Mouse (Mus musculus) midbrain, embryonic 10.5 days (tissue): ENCODE measurements at regions not wholly inside any gene's neighbourhood (a gene's known extent, or its start where the extent isn't known, plus 50 kb on each side); places are given as distances from the start of the nearest gene placed in this dataset.

Experiments used
- DNase-seq: peaks from one replicate; pipeline ENCODE4 v3.0.0-alpha.2; 2017; ENCODE audit warnings: low spot score
- H3K27ac ChIP-seq: fragments of 300-500 bp; sonication (generic); replicated peaks from 2 replicates; pipeline ENCODE4 v1.5.1; 2016; ENCODE audit warnings: mild to moderate bottlenecking
- H3K27me3 ChIP-seq: fragments of 300-500 bp; sonication (generic); 2 replicates; pipeline ENCODE4 v1.6.1; 2016; ENCODE audit warnings: low read depth, mild to moderate bottlenecking; ENCODE audit not compliant: poor library complexity, severe bottlenecking
- H3K36me3 ChIP-seq: fragments of 300-500 bp; sonication (generic); 2 replicates; pipeline ENCODE4 v1.6.1; 2016; ENCODE audit warnings: mild to moderate bottlenecking, moderate library complexity
- H3K4me1 ChIP-seq: fragments of 300-500 bp; sonication (generic); 2 replicates; pipeline ENCODE4 v1.6.1; 2016
- H3K4me3 ChIP-seq: fragments of 300-500 bp; sonication (generic); 2 replicates; pipeline ENCODE4 v1.5.1; 2016; ENCODE audit warnings: mild to moderate bottlenecking, moderate library complexity
- H3K9me3 ChIP-seq: fragments of 300-500 bp; sonication (generic); replicated peaks from 2 replicates; pipeline ENCODE4 v1.6.1; 2016; ENCODE audit warnings: mild to moderate bottlenecking
- WGBS: fragments of 180-500 bp; shearing (Covaris S2); methylation state at CpG from one replicate; pipeline ENCODE4 v1.1.7; 2016; 5-methylcytosine and 5-hydroxymethylcytosine counted together

- H3K9me3 ChIP-seq, result no peaks in the 10 kb centered on the region
- peak; percentile 93 for DNase-seq
- peaks cover 72% of the 10 kb centered on the region for H3K27me3 ChIP-seq
- WGBS, result 2% methylated on average over 21 of the region's 21 CpGs
- no peaks in the 10 kb centered on the region for H3K36me3 ChIP-seq
- peak overlapping the region; percentile 43 for H3K4me3 ChIP-seq
- H3K4me1 ChIP-seq, result peaks cover 43% of the 10 kb centered on the region
- peak overlapping the region; percentile 69 for H3K27ac ChIP-seq
Measured at GRCm38 (mm10) chr14:120137680-120138136, 95.5 kb upstream of the Oxgr1 start.

- 68% methylated on average over 5 of the region's 5 CpGs for WGBS
- DNase-seq, result no peak
- H3K36me3 ChIP-seq, result no peaks in the 10 kb centered on the region
- no peaks in the 10 kb centered on the region for H3K9me3 ChIP-seq
- H3K27ac ChIP-seq, result no peak overlapping the region
- H3K4me3 ChIP-seq, result no peak overlapping the region
- peaks cover 80% of the 10 kb centered on the region for H3K27me3 ChIP-seq
- peaks cover 45% of the 10 kb centered on the region for H3K4me1 ChIP-seq
Measured at GRCm38 (mm10) chr14:120138546-120138945, 96.3 kb upstream of the Oxgr1 start.

DNA sequence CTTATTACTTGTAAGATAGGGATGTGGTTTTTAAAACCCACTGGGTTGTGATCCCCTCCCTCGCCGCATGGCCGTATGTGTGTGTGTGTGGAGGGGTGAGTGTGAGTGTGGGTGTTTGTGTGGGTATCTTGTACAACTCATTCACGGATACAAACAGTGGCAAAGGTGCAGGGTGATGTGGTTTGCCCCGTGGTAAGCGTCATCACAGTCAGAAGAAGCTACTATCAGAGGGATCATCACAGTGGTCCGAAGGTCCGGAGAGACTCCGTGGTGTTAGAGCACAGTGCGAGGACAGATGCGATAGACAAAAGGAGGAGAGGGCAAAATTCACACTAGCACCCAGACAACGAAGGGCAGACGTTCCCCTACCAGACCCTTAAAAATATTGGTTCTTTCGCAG is 97.0 kb upstream of the Oxgr1 start:
- H3K9me3 ChIP-seq, result no peaks in the 10 kb centered on the region
- peaks cover 87% of the 10 kb centered on the region for H3K27me3 ChIP-seq
- DNase-seq, result no peak
- peaks cover 42% of the 10 kb centered on the region for H3K4me1 ChIP-seq
- no peaks in the 10 kb centered on the region for H3K36me3 ChIP-seq
- WGBS, result 81% methylated on average over 14 of the region's 14 CpGs
- no peak overlapping the region for H3K4me3 ChIP-seq
- H3K27ac ChIP-seq, result peak overlapping the region; percentile 49; the same call in 1 of the 2 replicates

DNA sequence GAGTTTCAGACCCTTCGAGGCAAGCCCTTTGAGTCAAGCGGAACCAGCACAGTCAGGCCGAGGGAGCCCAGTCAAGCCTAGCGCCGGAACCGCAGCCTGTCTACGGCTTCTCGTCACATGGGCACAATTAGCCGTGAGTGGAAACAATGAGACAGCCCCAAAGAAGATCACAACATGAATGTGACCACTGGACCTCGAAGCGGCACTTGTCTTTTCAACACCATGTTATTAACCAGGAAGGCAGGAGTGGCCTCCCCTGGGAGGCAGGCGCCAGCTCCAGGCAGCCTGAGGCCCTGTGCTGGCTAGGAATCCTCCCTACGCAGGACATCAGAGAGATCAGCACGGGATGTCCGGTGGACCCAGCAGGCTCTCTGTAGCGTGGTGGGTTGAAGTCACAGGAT is 97.4 kb upstream of the Oxgr1 start:
- peak; percentile 23 for DNase-seq
- Histone ChIP-seq H3K27ac (peak overlapping the region; percentile 49; the same call in 1 of the 2 replicates), H3K36me3 (no peaks in the 10 kb centered on the region), H3K9me3 (no peaks in the 10 kb centered on the region), H3K27me3 (peaks cover 91% of the 10 kb centered on the region), H3K4me3 (no peak overlapping the region), H3K4me1 (peaks cover 42% of the 10 kb centered on the region)
- 30% methylated on average over 16 of the region's 16 CpGs for WGBS

- H3K36me3 ChIP-seq, result no peaks in the 10 kb centered on the region
- H3K4me1 ChIP-seq, result peaks cover 42% of the 10 kb centered on the region
- DNase-seq, result no peak
- H3K4me3 ChIP-seq, result no peak overlapping the region
- H3K9me3 ChIP-seq, result no peaks in the 10 kb centered on the region
- WGBS, result 87% methylated on average over 8 of the region's 8 CpGs
- no peak overlapping the region for H3K27ac ChIP-seq
- peaks cover 91% of the 10 kb centered on the region for H3K27me3 ChIP-seq
Measured at GRCm38 (mm10) chr14:120140211-120140610, 98.0 kb upstream of the Oxgr1 start.

DNA sequence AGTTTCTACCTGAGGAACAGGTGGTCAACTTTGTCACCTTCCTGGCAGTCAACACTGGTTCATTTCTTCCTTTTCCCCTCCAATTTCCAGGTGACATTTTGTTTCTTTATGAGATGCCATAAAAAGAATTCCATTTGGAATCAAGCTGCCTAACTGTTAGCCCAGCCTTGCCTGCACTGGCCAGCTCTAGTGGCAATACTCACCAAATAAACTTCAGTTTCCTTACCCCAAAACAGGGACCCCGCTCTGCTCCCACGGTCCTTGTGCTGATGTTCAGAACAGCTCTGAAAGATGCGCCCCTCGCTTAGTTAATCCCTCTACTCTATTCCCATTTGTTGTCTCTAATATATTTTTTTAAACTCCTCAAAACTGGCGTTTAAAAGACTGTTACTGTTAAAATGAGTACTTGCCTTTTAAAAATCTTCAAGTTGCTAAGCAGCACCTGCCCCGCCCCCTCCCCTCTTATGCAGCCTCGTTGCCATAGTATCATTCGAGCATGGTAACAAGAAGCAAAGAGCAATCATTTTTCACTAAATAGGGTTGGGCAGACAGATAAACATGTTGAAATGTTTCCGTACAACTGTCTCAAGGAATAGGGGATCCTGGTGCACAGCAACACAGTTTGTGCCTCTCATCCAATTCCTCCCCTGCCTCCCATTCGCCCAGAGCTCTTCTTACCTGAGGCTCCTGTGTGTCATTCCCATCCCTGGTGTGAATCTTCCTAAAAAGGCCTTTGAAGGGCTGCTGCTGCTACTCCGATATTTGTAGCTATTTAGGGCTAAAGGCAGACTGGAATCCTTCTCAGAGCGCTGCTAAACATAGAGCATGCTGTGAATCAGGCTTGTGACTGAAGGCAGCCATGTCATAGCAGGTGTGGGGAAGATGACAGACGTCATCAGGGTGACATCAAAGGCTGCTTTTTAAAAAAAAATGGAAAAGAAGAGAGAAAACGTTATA is 98.8 kb upstream of the Oxgr1 start:
- WGBS, result 79% methylated on average over 14 of the region's 14 CpGs
- Histone ChIP-seq H3K27ac (no peak overlapping the region), H3K36me3 (no peaks in the 10 kb centered on the region), H3K27me3 (peaks cover 91% of the 10 kb centered on the region), H3K4me3 (no peak overlapping the region), H3K9me3 (no peaks in the 10 kb centered on the region), H3K4me1 (peaks cover 42% of the 10 kb centered on the region)
- no peak for DNase-seq

DNA sequence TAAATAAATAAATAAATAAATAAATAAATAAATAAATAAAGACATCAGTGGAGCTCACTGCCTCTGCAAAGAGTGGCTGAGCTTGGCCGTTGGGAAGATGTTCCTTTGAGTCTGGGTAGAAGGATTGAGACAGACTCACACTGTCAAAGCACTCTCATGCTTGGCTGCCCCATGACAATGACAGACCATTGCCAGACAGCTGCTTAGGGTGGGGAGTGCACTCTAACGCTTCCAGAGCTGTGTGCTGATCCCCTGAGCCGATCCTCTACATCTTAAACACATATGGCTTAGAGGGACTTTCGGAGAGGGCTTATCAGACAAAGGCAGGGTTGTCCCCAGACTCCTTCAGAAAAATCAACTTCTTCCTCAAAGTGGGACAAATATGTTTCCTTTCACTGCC is 100.0 kb upstream of the Oxgr1 start:
- 18% methylated on average over 4 of the region's 4 CpGs for WGBS
- Histone ChIP-seq H3K27ac (no peak overlapping the region), H3K4me1 (peaks cover 42% of the 10 kb centered on the region), H3K4me3 (no peak overlapping the region), H3K9me3 (no peaks in the 10 kb centered on the region), H3K27me3 (peaks cover 91% of the 10 kb centered on the region), H3K36me3 (no peaks in the 10 kb centered on the region)
- DNase-seq, result peak; percentile 64

DNA sequence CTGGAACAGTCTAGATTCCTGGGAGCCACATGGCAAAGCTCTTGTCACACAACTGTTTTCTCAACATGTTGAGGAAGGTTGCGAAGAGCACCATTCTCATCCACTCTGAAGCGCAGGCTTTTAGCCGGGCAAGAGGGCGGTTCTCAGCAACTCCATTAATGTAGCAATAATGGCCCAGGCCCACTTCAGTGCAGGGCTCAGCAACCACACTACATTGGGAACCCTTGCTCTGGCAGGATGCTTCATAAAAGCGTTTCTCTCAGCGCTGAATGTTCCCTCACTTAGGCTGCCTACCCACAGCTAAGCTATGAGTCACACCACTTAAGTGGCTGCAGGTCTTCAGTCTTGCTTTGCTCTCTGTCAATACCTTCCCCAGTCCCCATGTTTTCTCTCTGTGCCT is 102.2 kb upstream of the Oxgr1 start:
- Histone ChIP-seq H3K4me1 (peaks cover 31% of the 10 kb centered on the region), H3K4me3 (no peak overlapping the region), H3K36me3 (no peaks in the 10 kb centered on the region), H3K9me3 (no peaks in the 10 kb centered on the region), H3K27ac (no peak overlapping the region), H3K27me3 (peaks cover 94% of the 10 kb centered on the region)
- WGBS, result 94% methylated on average over 6 of the region's 6 CpGs
- DNase-seq, result no peak

- Histone ChIP-seq H3K4me3 (no peak overlapping the region), H3K27ac (no peak overlapping the region), H3K9me3 (no peaks in the 10 kb centered on the region), H3K27me3 (peaks cover 83% of the 10 kb centered on the region), H3K36me3 (no peaks in the 10 kb centered on the region), H3K4me1 (peaks cover 16% of the 10 kb centered on the region)
- no peak for DNase-seq
- WGBS, result 88% methylated on average over 11 of the region's 11 CpGs
Measured at GRCm38 (mm10) chr14:120146312-120146711, 104.1 kb upstream of the Oxgr1 start.

DNA sequence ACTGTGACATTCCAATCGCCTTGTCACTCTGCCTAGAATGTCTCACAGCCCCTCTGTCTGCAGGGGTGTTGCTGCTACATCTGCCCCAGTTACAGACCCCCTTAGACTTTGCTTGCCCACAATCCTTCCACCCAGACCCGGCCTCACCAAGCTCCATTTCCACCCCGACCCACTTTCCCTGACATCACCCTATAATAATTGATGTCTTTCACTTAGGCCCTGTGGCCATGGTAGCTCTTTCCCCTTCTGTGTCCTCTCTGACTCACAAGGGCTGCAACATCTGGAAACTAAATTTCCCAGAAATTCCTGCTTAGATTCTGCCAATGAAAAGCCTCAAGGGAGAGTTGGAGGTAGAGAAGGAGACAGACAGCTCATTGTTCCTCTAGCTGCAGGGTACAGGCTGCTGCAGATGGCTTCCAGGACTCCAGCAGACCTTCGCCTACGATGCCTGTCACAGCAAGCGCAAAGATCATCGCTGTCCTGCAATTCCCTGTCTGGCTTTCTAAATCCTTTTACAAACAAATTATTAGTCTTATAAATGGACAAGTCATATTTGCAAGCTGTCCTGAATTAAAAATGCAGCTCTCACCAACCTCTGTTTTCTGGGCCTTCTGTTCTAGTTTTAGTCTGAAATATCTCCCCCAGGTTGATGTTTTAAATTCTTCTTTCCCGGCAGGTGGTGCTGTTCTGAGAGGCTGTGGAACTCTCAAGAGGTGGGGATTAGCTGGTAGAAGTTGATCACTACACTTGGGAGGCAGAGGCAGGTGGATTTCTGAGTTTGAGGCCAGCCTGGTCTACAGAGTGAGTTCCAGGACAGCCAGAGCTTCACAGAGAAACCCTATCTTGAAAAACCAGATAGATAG is 104.9 kb upstream of the Oxgr1 start:
- no peak for DNase-seq
- Histone ChIP-seq H3K27ac (no peak overlapping the region), H3K4me1 (peaks cover 8% of the 10 kb centered on the region), H3K4me3 (no peak overlapping the region), H3K27me3 (peaks cover 78% of the 10 kb centered on the region), H3K9me3 (no peaks in the 10 kb centered on the region), H3K36me3 (no peaks in the 10 kb centered on the region)
- WGBS, result 80% methylated on average over 8 of the region's 8 CpGs

DNA sequence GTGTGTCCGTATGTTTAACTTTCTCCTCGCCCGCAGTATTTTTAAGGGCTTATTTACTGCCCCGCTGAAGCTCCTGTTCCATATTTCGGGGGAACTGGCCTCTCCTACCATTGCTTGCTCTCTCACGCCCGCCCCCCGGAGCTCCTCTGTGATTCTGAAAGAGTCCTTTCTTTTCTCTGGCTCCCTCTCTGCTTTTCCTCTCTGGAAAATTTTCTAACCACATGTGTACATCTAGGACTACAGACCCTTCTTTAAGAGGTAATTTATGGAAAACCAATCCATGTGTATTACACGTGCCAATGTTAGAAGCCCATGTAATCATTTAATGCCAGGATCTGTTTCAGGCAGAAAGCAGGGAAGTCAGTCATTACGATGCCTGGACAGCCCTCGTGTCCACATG is 106.6 kb upstream of the Oxgr1 start:
- no peak for DNase-seq
- Histone ChIP-seq H3K27ac (no peak overlapping the region), H3K4me3 (no peak overlapping the region), H3K36me3 (no peaks in the 10 kb centered on the region), H3K4me1 (no peaks in the 10 kb centered on the region), H3K27me3 (peaks cover 70% of the 10 kb centered on the region), H3K9me3 (no peaks in the 10 kb centered on the region)
- WGBS, result 93% methylated on average over 11 of the region's 11 CpGs

GRCm38 (mm10) chr14:120149341-120149741 is 107.1 kb upstream of the Oxgr1 start:
- no peaks in the 10 kb centered on the region for H3K36me3 ChIP-seq
- no peak overlapping the region for H3K4me3 ChIP-seq
- H3K9me3 ChIP-seq, result no peaks in the 10 kb centered on the region
- H3K4me1 ChIP-seq, result peaks cover 3% of the 10 kb centered on the region
- 94% methylated on average over 11 of the region's 11 CpGs for WGBS
- H3K27me3 ChIP-seq, result peaks cover 70% of the 10 kb centered on the region
- H3K27ac ChIP-seq, result no peak overlapping the region
- no peak for DNase-seq
